Mouse (Mus musculus) embryonic stem cell, embryonic (primary cell): ENCODE measurements at regions not wholly inside any gene's neighbourhood (a gene's known extent, or its start where the extent isn't known, plus 50 kb on each side); places are given as distances from the start of the nearest gene placed in this dataset.

Source experiments
- CTCF ChIA-PET, 4 experiments: fragments of 300-600 bp in 2 of 4; fragments of 350-600 bp in 2 of 4; sonication (Branson Sonifier 250); formaldehyde crosslinking; loops; one replicate each; lab custom pipeline; 2022; ENCODE audit warnings: inconsistent platforms in 2 of 4; lab: Charles Lee
- POLR2A ChIA-PET, 4 experiments: fragments of 300-600 bp in 2 of 4; fragments of 350-600 bp in 2 of 4; sonication (Branson Sonifier 250); formaldehyde crosslinking; loops; one replicate each; lab custom pipeline; 2022; ENCODE audit warnings: antibody characterized with exemption in 4 of 4, inconsistent platforms in 1 of 4; lab: Charles Lee

DNA sequence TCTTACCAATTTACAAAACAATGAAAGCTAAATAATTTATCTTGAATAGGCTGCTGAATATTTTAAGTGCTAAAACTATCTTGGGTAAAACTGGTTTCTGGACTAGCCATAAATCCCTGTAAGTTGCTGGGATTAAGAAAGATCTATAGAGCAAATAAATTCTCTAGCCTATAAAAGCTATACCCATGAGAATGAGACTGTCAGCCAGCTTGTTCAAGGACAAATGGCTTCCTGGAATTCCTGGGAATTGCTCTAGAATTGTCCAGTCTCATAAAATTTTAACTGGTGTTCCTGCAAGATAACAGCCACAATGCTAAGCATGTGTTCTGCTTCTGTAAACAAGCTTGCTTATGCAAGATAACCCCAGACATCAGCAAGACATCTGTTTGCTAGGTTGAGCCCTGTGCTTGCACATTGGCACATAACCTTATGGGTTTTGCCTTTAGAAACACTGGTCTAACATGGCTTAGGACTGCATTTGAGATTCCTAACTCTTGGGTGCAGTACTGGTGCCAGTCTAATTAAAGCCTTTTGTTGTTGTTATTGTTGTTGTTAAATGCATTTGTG, 180.2 kb upstream of the Syt10 start:
- ChIA-PET CTCF (no interaction called here), POLR2A (no interaction called here)

DNA sequence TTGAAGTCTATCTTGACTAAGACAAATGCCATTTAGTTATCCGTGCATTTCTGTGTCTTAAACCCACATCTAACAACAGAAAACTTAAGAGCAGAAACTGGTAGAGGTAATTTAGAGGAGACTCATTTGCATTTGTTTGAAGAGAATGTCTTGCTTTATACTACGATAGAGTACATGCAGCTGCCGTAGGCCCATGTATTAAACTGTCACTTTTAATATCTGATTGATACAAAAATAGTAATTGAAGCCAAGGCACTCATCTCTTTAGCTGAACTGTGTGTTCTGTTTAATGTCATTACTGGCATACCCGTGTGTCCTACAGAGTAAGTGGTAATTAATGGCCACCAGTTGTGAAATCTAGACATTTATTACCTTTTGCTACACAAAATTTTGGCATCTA, 181.5 kb upstream of the Syt10 start:
- ChIA-PET POLR2A (no interaction called here), CTCF (no interaction called here)

DNA sequence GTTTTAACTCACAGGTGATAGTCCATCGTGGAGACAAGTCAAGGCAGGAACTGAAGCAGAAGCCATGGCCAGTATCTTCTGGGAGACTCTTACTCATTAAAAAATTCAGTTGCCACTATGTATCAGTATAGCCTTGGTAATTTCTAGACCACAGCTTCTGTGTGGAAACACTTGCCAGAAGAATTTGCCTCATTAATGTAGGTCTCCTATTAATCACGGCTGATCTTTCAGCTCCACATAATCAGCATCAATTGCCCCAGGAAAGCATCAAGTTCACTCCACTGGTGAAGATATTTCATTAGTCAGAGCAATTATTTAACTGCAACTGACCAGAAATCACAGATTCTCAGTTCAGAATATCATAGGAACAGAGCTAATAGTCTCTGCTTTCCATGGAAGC, 189.8 kb upstream of the Alg10b start:
- ChIA-PET CTCF (no interaction called here), POLR2A (no interaction called here)

DNA sequence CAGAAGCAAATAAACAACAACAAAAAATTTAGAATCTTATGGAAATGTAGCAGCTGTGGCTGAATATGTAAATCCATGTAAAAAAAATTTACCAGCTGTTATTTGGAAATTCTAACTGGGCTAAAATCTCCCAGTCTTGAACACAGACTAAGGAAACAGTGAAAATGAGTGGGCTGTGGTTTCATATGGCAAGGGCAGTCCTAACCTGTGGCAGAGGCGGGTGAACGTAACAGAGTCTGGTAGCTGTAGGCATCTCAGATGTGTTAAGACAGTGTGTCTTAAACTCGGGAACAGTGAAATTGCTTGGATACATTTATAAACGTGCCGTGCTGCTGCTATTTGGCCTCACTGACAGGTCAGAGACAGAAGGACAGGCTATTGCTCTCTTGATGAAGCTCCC, 178.4 kb upstream of the Alg10b start:
- ChIA-PET POLR2A (no interaction called here), CTCF (no interaction called here)

DNA sequence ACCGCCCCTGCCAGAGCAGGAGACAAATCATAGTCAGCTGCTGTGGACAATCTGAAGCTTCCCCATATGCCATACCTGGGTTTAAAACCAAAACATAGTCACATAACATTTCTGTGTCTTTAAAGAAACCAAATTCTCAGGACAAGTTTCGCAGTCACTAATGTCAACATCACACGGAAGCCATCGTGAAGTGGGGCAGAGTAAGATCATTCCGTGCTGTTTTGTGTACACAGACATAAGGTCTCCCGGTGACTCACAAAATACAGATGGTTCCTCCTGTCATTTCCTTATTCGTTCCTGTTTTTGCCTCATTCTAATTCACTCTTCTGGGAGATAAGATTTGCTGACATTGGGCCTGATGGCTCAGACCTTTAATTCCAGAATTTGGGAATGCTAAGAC, 162.1 kb upstream of the Alg10b start:
- ChIA-PET CTCF (no interaction called here), POLR2A (no interaction called here)

DNA sequence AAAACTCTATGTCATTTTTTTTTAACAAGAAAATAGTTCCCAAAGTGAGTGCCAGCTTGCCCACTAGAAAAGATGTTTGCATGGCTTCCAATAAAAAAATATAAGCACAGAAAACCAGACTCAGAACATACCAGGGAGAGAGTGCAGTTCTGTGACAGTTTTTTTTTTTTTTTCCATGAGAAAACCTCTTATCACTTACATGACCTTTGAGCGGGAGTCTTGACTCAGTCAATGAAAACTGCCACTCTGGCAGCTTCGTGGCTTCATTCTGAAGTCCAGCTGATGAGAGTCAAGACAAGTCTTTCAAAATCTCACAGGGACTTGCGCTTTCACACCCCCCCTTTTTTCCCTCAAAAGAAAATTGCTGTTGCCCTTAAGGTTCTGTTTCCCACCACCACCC, 158.3 kb upstream of the Alg10b start:
- CTCF ChIA-PET, result no interaction called here
- POLR2A ChIA-PET, result no interaction called here

DNA sequence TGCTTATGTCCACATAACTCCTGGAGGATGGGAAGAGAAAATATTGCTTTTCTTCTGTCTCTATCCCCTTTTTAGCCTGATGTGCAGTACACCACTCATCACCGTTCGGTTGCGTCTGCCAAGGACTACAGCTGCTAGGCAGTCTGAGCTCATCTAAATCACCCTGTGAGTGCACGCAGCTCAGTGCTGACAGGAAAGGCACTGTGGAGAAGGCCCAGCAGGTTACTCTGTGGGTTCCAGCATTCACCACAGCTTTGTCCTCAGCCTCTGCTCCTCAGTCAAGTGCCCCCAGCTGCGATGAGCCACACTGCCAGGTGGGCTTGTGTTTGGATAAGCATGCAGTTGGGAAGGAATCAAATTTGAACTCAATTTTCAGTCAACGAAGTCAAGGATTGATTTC, 152.0 kb upstream of the Alg10b start:
- CTCF ChIA-PET, result no interaction called here
- POLR2A ChIA-PET, result no interaction called here

DNA sequence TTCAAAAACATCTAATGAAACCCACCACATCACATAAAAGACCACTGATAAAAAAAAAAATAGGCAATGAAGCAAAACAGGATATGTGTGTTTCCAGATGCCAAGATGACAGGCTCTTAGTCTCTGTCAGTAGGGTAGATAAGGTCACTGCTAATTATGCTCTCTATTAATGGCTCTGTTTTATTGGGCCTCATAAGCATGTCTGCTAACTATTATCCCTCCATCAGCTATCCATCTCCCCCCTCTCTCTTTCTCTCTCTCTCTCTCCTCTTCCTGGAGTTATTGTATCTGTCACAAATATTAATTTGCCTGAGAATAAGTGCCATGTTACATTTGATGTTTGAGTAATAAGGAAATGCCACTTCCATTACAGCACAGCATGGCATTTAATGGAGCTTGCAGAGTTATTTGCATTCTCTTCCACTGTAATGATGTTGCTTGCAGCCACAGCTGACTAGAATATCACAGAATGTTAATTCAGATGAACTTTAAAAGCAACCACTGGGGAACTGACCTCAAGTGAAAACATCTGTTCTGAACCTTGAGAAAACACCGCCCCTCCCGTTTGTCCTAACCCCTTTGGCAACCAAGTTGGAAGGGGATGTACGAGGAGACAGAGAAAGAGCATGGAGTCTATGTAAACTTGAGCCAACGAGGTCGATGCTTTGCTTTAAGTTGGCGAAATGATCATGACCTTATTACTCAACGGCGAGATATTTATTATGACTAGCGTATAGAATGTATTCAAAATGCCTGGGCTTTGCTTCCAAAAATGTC, 141.7 kb upstream of the Alg10b start:
- CTCF ChIA-PET, result interaction anchor here in 1 of 4 experiments (1.3 to 1.4 kb wide), 2 partner anchors 10 kb away, joined by 3 to 4 read pairs; no protein-coding TSS in a partner anchor

DNA sequence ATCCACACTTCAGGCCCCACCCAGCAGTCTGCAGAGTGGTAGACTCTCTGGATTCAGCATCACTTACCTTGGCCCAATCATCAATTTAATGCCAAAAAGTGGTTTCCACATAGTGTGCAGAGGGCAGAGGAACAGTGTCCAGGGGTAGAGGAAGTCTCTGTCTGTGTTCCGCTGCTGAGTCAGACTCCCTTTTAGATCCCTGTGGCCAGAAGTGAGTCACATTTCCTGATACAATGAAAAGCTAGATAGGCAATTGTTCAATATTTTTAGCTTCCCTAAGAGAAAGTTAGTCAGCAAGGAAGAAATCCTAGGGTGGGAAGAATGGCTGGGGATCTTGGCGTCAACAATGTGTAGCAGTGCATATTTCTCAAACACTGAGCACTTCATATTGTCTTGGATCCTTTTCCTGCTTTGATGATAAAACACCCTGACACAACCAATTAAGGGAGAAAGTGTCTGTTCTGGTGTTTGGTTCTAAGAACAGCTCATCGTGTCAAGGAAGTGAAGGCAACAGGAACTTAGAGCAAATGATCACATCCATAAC, 114.6 kb upstream of the Alg10b start:
- POLR2A ChIA-PET, result no interaction called here
- CTCF ChIA-PET, result no interaction called here

More for the DNA sequence above, 141.7 kb upstream of the Alg10b start:
- POLR2A ChIA-PET, result no interaction called here

DNA sequence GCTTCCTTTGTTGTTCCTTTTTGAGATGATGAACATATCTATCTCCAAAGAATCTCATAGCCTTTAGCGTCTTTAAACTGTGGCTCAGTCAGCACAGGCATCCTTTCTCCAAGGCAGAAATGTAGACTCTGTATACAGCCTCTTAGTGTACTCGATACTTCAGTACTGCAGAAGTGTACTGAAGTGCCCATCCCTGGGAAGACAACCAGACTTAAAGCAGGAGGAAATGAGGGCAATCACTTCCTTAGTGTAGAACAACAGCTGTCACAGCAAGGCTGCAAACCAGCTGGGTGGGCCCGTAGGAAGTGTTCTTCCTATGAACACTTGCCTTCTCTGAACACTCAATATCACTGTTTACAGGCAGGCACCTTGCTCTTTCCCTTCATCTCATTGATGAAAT, 110.5 kb upstream of the Alg10b start:
- CTCF ChIA-PET, result no interaction called here

DNA sequence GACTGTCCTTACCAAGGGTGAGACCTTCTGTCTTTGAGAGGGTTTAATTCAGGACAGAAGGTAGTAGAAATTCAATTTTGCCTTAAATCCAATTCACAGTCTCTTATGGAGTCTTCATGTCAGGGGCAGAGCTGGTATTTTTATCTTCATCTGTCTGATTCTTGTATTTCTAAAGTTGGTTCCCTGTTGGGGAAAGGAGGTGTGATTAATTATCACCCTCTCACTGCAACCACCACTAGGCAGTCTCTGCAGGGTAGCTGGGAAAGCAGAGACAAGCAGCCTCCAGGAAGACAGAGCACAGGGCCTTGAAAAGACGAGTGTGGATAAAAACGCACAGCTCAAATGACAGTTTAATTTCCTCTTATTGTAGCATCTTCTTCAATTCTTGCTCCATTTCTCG, 104.4 kb upstream of the Alg10b start:
- ChIA-PET POLR2A (interaction anchor here in 1 of 4 experiments (1.5 kb wide), 1 partner anchor 9 kb away, joined by 3 read pairs; no protein-coding TSS in a partner anchor), CTCF (no interaction called here)

More for the DNA sequence above, 110.5 kb upstream of the Alg10b start:
- POLR2A ChIA-PET, result no interaction called here

DNA sequence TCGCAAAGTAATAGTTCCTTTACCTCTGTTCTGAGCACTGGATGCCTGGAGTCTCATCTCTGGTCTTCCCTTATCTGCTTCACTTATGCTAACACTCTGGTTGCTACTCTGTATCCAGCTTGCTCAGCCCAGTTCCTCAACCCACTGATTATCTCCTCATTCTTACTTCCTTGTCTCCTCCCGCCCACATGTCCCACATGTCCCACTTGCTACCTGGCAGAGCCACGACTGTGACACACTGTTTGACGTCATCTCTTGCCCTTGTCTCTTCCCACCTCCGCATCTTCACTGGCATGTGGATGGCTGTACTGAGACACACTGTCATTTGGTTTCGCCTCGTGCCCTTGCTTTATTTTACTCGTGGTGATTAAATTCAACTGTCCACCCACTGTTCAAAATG, 100.1 kb upstream of the Alg10b start:
- POLR2A ChIA-PET, result interaction anchor here in 1 of 4 experiments (0.6 kb wide), 1 partner anchor 532 kb away, joined by 3 read pairs; no protein-coding TSS in a partner anchor
- CTCF ChIA-PET, result no interaction called here

DNA sequence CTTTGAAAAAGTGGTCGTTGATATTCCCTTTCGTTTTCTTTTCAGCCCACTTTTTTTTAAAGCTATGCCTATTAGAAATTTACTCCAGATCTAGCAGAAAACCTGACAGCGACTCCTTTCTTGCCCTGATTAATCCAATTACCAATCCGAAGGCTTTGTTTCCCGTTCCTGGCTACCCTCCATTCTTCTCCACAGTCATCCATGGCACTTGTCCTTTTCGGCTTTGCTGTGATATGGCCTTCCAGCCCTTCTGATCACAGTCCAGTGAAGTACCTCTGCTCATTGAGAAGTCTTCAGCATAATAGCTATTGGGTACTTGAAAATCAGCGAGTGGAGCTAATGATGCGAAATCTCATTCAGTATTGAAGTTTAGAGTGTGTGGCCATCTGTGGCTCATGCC, 99.0 kb upstream of the Alg10b start:
- CTCF ChIA-PET, result no interaction called here
- POLR2A ChIA-PET, result no interaction called here

DNA sequence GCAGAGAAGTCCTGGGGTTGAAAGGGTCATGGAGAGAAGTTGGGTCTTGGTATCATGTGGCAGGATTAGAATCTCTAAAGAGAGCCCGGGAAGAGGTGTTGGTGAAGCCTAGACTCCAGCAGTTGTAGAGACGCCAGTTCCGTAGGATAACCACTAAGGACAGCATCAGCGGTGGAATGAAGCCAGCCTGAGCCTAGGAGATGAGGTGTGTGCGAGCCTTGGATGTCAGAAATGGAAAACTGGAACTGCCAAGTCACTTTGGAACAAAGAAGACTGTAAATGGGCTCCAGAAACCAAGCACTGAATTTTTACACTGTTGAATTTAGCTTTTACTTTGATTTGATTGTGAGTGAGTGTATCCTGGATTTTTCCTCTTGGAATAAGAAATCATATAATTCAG, 92.3 kb upstream of the Alg10b start:
- CTCF ChIA-PET, result no interaction called here
- POLR2A ChIA-PET, result no interaction called here

DNA sequence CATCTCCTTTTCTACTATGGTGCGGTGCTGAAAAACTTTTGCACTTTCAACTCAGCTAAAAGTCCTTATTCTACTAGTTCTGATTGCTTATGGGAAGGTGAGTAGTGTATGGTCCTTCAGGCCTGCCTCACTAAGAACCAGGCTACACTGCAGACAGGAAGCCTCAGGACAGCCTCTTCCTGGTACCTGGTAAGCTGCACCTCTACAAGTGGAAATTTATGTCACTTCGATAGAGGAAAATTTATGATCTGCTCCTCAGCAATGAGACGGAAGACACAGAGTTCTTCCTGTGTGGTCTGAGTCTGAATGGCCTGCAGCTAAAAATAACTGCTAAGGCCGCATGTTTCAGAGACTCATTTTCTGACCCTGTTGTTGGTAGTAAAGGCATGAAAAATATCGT, 83.1 kb upstream of the Alg10b start:
- CTCF ChIA-PET, result no interaction called here
- POLR2A ChIA-PET, result no interaction called here

DNA sequence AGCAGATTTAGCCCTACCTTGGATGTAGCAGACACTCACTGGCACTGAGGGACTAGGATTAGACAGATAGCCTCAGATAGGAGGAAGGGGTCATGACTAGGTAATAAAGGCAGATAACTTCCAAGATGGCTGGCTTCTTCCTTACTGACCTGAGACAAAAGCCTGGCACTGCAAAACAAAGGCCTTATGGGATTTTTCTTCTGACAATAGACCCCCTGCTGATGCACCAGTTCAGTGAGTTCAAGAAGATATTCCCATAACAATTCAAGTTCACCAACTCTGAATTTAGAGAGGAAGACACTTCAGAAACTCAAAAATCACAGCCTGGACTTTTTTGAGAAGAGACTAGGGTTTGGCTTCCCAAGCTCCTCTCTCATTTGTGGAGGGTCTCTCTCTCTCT, 75.4 kb upstream of the Alg10b start:
- ChIA-PET CTCF (no interaction called here), POLR2A (no interaction called here)

DNA sequence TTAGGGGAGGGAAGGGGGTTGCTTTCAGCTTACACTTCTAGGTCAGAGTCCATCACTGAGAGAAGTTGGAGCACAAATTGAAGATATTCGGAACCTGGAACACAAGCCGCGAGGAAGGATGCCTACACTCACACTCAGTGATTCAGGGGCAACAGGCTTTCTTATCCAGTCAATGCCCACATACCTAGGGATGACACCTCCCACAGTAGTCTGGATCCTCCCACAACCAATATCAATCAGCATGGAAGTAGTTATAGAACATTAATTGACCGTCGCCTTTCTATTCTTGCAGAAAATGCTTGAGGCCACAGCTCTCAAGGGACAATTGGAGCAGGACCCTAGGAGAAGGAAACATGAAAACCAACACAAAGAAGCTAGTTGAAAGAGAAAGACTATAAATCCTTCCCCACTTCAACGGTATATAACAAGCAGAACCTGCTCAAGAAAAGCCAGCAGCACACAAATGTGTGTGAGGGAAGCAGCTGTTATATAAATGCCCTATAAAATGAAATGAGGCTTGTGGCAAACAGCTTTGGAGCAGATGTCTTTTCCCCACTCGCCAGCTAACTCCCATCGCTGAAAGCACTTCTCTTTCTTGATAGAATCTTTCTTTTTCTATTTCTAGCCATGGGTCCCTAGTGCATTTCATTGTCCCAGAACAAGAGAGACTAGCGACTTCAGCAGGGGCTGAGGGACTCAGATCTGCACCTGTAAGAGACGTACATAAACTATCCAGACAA, 70.1 kb upstream of the Alg10b start:
- CTCF ChIA-PET, result no interaction called here

More for the DNA sequence above, 70.1 kb upstream of the Alg10b start:
- POLR2A ChIA-PET, result no interaction called here
